Mouse (Mus musculus): ENCODE results near the gene Atxn1.

GRCm38 (mm10) chr13:45942337-45942736 lies 22.5 kb downstream of the Atxn1 start:
- TF ChIP-seq POLR2A (IDR thresholded peaks at IDR 0.05; ENCODE audit: insufficient read length, low read depth), result no peak
- no peak for TF ChIP-seq E2F4 (IDR thresholded peaks at IDR 0.05; ENCODE audit: insufficient read depth)

Data from myocyte (in vitro differentiated cells).